Mouse (Mus musculus): ENCODE data around the gene Elmod3. TPM values are rescaled to one million over a fixed set of nuclear protein-coding genes. Genes with fewer than 3 reads are reported as not detected.

The Elmod3 gene
- total and polyA plus RNA-seq, 3 experiments, result 8.6 to 25.5 (median 16.6) TPM

DNA sequence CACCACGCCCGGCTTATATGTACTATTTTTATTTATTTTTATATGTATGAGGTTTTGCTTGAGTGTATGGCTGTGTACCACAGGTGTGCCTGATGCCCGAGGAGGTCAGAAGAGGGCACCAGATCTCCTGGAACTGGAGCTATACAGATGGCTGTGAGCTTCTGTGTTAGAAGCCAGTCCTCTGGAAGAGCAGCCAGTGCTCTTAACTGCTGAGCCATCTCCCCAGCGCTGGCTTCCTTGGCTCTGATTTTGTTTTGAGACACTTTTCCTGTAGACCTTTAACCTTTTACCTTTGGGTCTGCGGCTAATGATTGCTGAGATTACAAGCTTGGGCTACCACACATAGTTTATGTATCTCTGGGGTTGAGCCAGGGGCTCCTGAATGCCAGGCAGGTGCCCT lies 30.7 kb downstream of the Elmod3 start:
- Histone ChIP-seq H3K27me3 (ENCODE audit: insufficient read depth, low read length) (no peaks in the 10 kb centered on the region), H3K9me3 (replicated peaks) (no peaks in the 10 kb centered on the region), H3K4me3 (ENCODE audit: low read depth, low read length) (no peak overlapping the region), H3K4me1 (ENCODE audit: insufficient read depth, low read depth, low read length) (peaks cover under 1% of the 10 kb centered on the region; the same call in 1 of the 2 replicates), H3K36me3 (replicated peaks) (peaks cover 57% of the 10 kb centered on the region)
- TF ChIP-seq CTCF (IDR thresholded peaks at IDR 0.05; ENCODE audit: low read depth, low read length), result no peak
- TF ChIP-seq GATA2 (IDR thresholded peaks at IDR 0.05; ENCODE audit: borderline replicate concordance, low read depth, low read length), result no peak
- TF ChIP-seq POLR2AphosphoS5 (IDR thresholded peaks at IDR 0.05; ENCODE audit: insufficient replicate concordance, low read depth, low read length), result no peak
- TF ChIP-seq GATA1 (IDR thresholded peaks at IDR 0.05; ENCODE audit: borderline replicate concordance, low read length), result no peak
- no peak for TF ChIP-seq TAL1 (conservative IDR thresholded peaks at IDR 0.05; ENCODE audit: low read depth, low read length)
- DNase-seq (ENCODE audit: low spot score) (no peak), ATAC-seq (ENCODE audit: extremely low read depth, insufficient number of reproducible peaks, low FRiP score, poor library complexity, severe bottlenecking) (no peak)

DNA sequence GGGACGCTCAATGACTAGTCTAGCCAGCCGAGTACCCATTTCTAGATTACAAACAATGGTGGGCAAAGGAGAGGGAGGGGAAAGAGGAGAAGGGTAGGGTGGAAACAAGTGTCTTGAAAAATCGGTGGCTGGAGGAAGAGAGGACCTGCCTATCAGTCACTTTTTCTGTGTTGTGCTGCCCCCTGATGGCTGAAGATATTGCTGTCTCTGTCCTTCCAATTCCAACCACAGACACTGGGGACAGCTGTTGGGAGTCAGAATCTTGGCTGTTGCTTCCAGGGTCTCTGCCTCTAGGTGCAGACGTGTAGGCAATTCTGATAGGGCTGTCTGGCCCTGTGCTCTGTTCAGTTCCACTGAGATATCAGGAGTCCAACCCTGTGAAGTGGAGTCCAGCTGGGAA lies 32.2 kb downstream of the Elmod3 start:
- Histone ChIP-seq H3K4me3 (ENCODE audit: low read depth, low read length) (no peak overlapping the region), H3K27me3 (ENCODE audit: insufficient read depth, low read length) (no peaks in the 10 kb centered on the region), H3K4me1 (ENCODE audit: insufficient read depth, low read depth, low read length) (peaks cover 2% of the 10 kb centered on the region; the same call in 1 of the 2 replicates), H3K36me3 (replicated peaks) (peaks cover 61% of the 10 kb centered on the region), H3K9me3 (replicated peaks) (no peaks in the 10 kb centered on the region)
- ATAC-seq (ENCODE audit: extremely low read depth, insufficient number of reproducible peaks, low FRiP score, poor library complexity, severe bottlenecking), result 0 out of 2 replicates have a peak, but pooled peaks have one; percentile 40
- peak; percentile 72 for DNase-seq (ENCODE audit: low spot score)
- TF ChIP-seq POLR2AphosphoS5 (IDR thresholded peaks at IDR 0.05; ENCODE audit: insufficient replicate concordance, low read depth, low read length) (no peak), CTCF (IDR thresholded peaks at IDR 0.05; ENCODE audit: low read depth, low read length) (peak; percentile 65)

DNA sequence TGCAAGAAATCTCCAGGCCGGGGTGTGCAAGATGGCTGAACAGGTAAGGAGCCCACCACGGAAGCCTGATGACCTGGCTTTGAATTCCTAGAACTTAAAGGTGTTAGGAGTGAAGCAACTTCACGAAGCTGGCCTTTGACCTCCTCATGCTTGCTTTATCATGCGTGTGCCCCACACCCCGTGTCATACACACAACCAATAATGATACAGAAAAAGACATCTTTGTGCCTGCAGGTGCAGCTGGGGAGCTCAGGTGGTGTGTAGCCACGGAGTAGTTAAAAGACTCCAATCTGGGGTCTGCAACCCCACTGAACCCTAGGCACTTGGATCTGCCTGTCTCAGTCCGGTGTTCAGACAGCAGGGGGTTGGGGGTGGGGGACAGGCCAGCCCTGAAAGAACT lies 32.7 kb downstream of the Elmod3 start:
- peaks cover 2% of the 10 kb centered on the region; the same call in 1 of the 2 replicates for H3K4me1 ChIP-seq (ENCODE audit: insufficient read depth, low read depth, low read length)
- no peaks in the 10 kb centered on the region for H3K27me3 ChIP-seq (ENCODE audit: insufficient read depth, low read length)
- DNase-seq (ENCODE audit: low spot score) (no peak), ATAC-seq (ENCODE audit: extremely low read depth, insufficient number of reproducible peaks, low FRiP score, poor library complexity, severe bottlenecking) (no peak)
- H3K4me3 ChIP-seq (ENCODE audit: low read depth, low read length), result no peak overlapping the region
- H3K9me3 ChIP-seq (replicated peaks), result no peaks in the 10 kb centered on the region
- TF ChIP-seq TAL1 (conservative IDR thresholded peaks at IDR 0.05; ENCODE audit: low read depth, low read length) (no peak), POLR2AphosphoS5 (IDR thresholded peaks at IDR 0.05; ENCODE audit: insufficient replicate concordance, low read depth, low read length) (no peak), GATA2 (IDR thresholded peaks at IDR 0.05; ENCODE audit: borderline replicate concordance, low read depth, low read length) (no peak), GATA1 (IDR thresholded peaks at IDR 0.05; ENCODE audit: borderline replicate concordance, low read length) (no peak), CTCF (IDR thresholded peaks at IDR 0.05; ENCODE audit: low read depth, low read length) (no peak)
- peaks cover 61% of the 10 kb centered on the region for H3K36me3 ChIP-seq (replicated peaks)

DNA sequence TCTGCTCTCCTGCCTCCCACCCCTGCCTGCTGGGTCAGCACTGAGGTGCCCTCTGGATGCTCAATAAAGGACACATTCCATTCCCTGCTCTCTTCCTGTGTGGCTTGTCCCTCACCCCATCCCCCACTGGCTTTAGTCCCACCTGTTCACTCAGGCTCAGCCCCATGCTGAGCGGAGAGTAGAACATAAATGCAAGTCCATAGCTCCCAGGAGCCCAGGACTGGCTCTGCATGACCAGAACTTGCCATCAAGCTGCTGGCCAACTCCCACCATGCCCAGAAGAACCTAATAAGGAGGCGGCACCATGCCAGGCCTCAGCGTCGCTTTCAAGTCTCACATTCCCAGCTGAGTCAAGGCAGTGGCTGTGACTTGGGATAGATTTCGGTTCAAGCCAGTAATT lies 35.3 kb downstream of the Elmod3 start:
- Histone ChIP-seq H3K27me3 (ENCODE audit: insufficient read depth, low read length) (no peaks in the 10 kb centered on the region), H3K4me1 (ENCODE audit: insufficient read depth, low read depth, low read length) (peaks cover 4% of the 10 kb centered on the region; the same call in 1 of the 2 replicates), H3K9me3 (replicated peaks) (no peaks in the 10 kb centered on the region), H3K4me3 (ENCODE audit: low read depth, low read length) (no peak overlapping the region), H3K36me3 (replicated peaks) (peaks cover 64% of the 10 kb centered on the region)
- ATAC-seq (ENCODE audit: extremely low read depth, insufficient number of reproducible peaks, low FRiP score, poor library complexity, severe bottlenecking) (no peak), DNase-seq (ENCODE audit: low spot score) (no peak)
- TF ChIP-seq CTCF (IDR thresholded peaks at IDR 0.05; ENCODE audit: low read depth, low read length) (no peak), TAL1 (conservative IDR thresholded peaks at IDR 0.05; ENCODE audit: low read depth, low read length) (no peak), POLR2AphosphoS5 (IDR thresholded peaks at IDR 0.05; ENCODE audit: insufficient replicate concordance, low read depth, low read length) (no peak), GATA1 (IDR thresholded peaks at IDR 0.05; ENCODE audit: borderline replicate concordance, low read length) (no peak), GATA2 (IDR thresholded peaks at IDR 0.05; ENCODE audit: borderline replicate concordance, low read depth, low read length) (no peak)

DNA sequence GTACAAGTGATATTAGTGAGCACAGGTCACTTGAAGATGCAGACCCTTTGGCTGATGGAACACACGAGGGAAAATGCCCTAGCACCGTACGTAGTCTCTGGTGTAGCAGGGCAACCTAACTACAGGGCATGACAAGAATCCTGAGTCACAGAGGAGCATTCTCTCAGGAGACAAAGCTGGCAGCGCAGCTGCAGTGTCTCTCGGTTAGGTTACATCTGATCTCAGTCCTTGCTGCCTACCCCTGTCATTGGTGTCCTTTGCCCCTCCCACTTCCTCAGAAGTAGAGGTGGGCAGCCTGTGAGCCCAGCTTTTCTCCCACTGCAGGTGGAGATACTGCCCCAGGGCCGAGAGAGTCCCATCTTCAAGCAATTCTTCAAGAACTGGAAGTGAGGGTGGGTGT lies 35.7 kb downstream of the Elmod3 start:
- H3K4me1 ChIP-seq (ENCODE audit: insufficient read depth, low read depth, low read length), result peaks cover 4% of the 10 kb centered on the region; the same call in 1 of the 2 replicates
- ATAC-seq (ENCODE audit: extremely low read depth, insufficient number of reproducible peaks, low FRiP score, poor library complexity, severe bottlenecking), result no peak

DNA sequence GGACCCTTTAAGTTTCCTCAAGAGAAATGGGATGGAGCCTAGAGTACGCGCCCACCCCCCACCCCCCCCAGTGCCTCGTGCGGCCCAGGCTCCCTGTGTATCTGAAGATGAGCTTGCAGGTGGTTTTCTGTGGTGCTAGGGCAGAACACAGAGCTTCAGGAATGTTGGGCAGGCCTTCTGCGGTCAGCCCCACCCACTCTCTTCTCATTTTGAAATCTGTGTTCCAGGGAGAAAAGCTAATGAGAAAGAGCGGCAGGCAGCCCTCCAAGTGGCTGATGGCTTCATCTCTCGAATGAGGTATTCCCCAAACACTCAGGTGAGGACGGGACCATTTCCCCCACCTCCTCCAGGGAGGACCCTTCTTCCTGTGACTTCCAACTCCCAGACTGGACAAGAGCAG lies 37.4 kb downstream of the Elmod3 start:
- TF ChIP-seq POLR2AphosphoS5 (IDR thresholded peaks at IDR 0.05; ENCODE audit: insufficient replicate concordance, low read depth, low read length), result no peak
- no peak for TF ChIP-seq CTCF (IDR thresholded peaks at IDR 0.05; ENCODE audit: low read depth, low read length)
- TF ChIP-seq GATA2 (IDR thresholded peaks at IDR 0.05; ENCODE audit: borderline replicate concordance, low read depth, low read length), result no peak
- no peak for TF ChIP-seq TAL1 (conservative IDR thresholded peaks at IDR 0.05; ENCODE audit: low read depth, low read length)
- TF ChIP-seq GATA1 (IDR thresholded peaks at IDR 0.05; ENCODE audit: borderline replicate concordance, low read length), result no peak
- Histone ChIP-seq H3K4me3 (ENCODE audit: low read depth, low read length) (no peak overlapping the region), H3K4me1 (ENCODE audit: insufficient read depth, low read depth, low read length) (peaks cover 4% of the 10 kb centered on the region; the same call in 1 of the 2 replicates), H3K27me3 (ENCODE audit: insufficient read depth, low read length) (no peaks in the 10 kb centered on the region), H3K36me3 (replicated peaks) (peaks cover 64% of the 10 kb centered on the region), H3K9me3 (replicated peaks) (no peaks in the 10 kb centered on the region)
- ATAC-seq (ENCODE audit: extremely low read depth, insufficient number of reproducible peaks, low FRiP score, poor library complexity, severe bottlenecking) (no peak), DNase-seq (ENCODE audit: low spot score) (no peak)

More for the DNA sequence above, 35.7 kb downstream of the Elmod3 start:
- no peak for DNase-seq (ENCODE audit: low spot score)
- H3K36me3 ChIP-seq (replicated peaks), result peaks cover 64% of the 10 kb centered on the region
- H3K27me3 ChIP-seq (ENCODE audit: insufficient read depth, low read length), result no peaks in the 10 kb centered on the region
- H3K9me3 ChIP-seq (replicated peaks), result no peaks in the 10 kb centered on the region
- H3K4me3 ChIP-seq (ENCODE audit: low read depth, low read length), result no peak overlapping the region
- TF ChIP-seq GATA2 (IDR thresholded peaks at IDR 0.05; ENCODE audit: borderline replicate concordance, low read depth, low read length), result no peak
- TF ChIP-seq CTCF (IDR thresholded peaks at IDR 0.05; ENCODE audit: low read depth, low read length), result no peak
- no peak for TF ChIP-seq TAL1 (conservative IDR thresholded peaks at IDR 0.05; ENCODE audit: low read depth, low read length)
- TF ChIP-seq GATA1 (IDR thresholded peaks at IDR 0.05; ENCODE audit: borderline replicate concordance, low read length), result no peak
- TF ChIP-seq POLR2AphosphoS5 (IDR thresholded peaks at IDR 0.05; ENCODE audit: insufficient replicate concordance, low read depth, low read length), result no peak
